Mouse (Mus musculus) embryonic facial prominence, embryonic 11.5 days (tissue): ENCODE data around the gene Inha. TPM values are rescaled to one million over a fixed set of nuclear protein-coding genes. Genes with fewer than 3 reads are reported as not detected.

Source experiments
- ATAC-seq: fragments of 200-750 bp; cut with Nextera tagmentation; replicated peaks from 2 replicates; pipeline ENCODE4 v1.8.0; 2017; ENCODE audit warnings: low read depth; ENCODE audit not compliant: insufficient number of reproducible peaks, low FRiP score, low TSS enrichment
- DNase-seq: peaks from one replicate; pipeline ENCODE4 v3.0.0-alpha.2; 2015; ENCODE audit warnings: low spot score
- H3K27ac ChIP-seq: fragments of 300-500 bp; sonication (generic); replicated peaks from 2 replicates; pipeline ENCODE4 v1.5.1; 2014; ENCODE audit warnings: mild to moderate bottlenecking, low read depth, low read length, control low read depth
- H3K27me3 ChIP-seq: fragments of 300-500 bp; sonication (generic); 2 replicates; pipeline ENCODE4 v1.6.1; 2014; ENCODE audit warnings: mild to moderate bottlenecking, low read length, moderate library complexity, mixed read lengths; ENCODE audit not compliant: control insufficient read depth, insufficient read depth
- H3K36me3 ChIP-seq: fragments of 300-500 bp; sonication (generic); replicated peaks from 2 replicates; pipeline ENCODE4 v1.6.1; 2014; ENCODE audit warnings: low read depth, mild to moderate bottlenecking, low read length, moderate library complexity, mixed read lengths; ENCODE audit not compliant: control insufficient read depth, insufficient read depth
- H3K4me1 ChIP-seq: fragments of 300-500 bp; sonication (generic); 2 replicates; pipeline ENCODE4 v1.6.1; 2014; ENCODE audit warnings: low read length, mixed read lengths; ENCODE audit not compliant: control insufficient read depth, insufficient read depth
- H3K4me2 ChIP-seq: fragments of 300-500 bp; sonication (generic); 2 replicates; pipeline ENCODE4 v1.6.1; 2014; ENCODE audit warnings: low read depth, mild to moderate bottlenecking, control low read depth, low read length, moderate library complexity
- H3K4me3 ChIP-seq: fragments of 300-500 bp; sonication (generic); 2 replicates; pipeline ENCODE4 v1.5.1; 2014; ENCODE audit warnings: low read depth, low read length, control low read depth
- H3K9ac ChIP-seq: fragments of 300-500 bp; sonication (generic); replicated peaks from 2 replicates; pipeline ENCODE4 v1.6.1; 2014; ENCODE audit warnings: mild to moderate bottlenecking, control low read depth, low read length
- H3K9me3 ChIP-seq: fragments of 300-500 bp; sonication (generic); replicated peaks from 2 replicates; pipeline ENCODE4 v1.6.1; 2016; ENCODE audit warnings: mild to moderate bottlenecking, low read length, inconsistent platforms, mixed read lengths; ENCODE audit not compliant: control insufficient read depth
- WGBS: fragments of 180-500 bp; shearing (Covaris S2); extraction: QIAGEN DNeasy Blood & Tissue Kit; methylation state at CpG from one replicate; pipeline ENCODE4 v1.1.7; 2014; 5-methylcytosine and 5-hydroxymethylcytosine counted together
- polyA plus RNA-seq: library from polyadenylated mRNA; unstranded; fragments of >200 nt; fragmentation: Nextera tagmentation; extraction: Ambion mirVana; gene quantifications from 2 replicates; pipeline ENCODE4 v1.2.1, GENCODE M21; 2014

Inha gene
- polyA plus RNA-seq, 1 experiment from 2014 or later: 1.9 TPM

DNA sequence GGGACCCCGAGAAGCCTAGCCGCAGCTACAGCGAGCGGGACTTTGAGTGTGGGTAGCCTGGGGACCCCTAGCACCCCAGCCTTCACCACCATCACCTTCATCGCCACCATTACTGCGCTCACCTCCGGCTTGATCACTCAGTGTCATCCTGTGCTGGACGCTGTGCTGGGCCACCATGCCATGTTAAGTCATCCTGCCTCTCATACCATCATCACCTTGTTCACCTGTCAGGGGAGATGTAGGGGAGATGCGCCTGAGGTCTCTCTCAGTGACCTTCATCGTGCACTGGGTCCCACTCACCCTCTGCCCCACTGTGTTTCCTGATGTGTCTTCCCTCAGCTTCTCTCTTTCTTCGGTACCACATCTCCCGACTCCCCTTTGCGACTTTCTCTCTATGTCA, 40.5 kb downstream of the Inha start:
- no peak overlapping the region for H3K27ac ChIP-seq
- no peaks in the 10 kb centered on the region for H3K9me3 ChIP-seq
- WGBS: 95% methylated on average over 13 of the region's 13 CpGs
- H3K9ac ChIP-seq: no peak overlapping the region
- H3K4me1 ChIP-seq: peaks cover 5% of the 10 kb centered on the region; the same call in 1 of the 2 replicates
- peak overlapping the region; percentile 71 for H3K4me2 ChIP-seq
- DNase-seq: no peak
- ATAC-seq: no peak
- no peaks in the 10 kb centered on the region for H3K27me3 ChIP-seq
- no peak overlapping the region for H3K4me3 ChIP-seq
- H3K36me3 ChIP-seq: no peaks in the 10 kb centered on the region; the same call in 1 of the 2 replicates

- H3K4me1 ChIP-seq: peaks cover 5% of the 10 kb centered on the region; the same call in 1 of the 2 replicates
- no peak for DNase-seq
- WGBS: 89% methylated on average over 3 of the region's 3 CpGs
- no peak overlapping the region for H3K9ac ChIP-seq
- H3K27ac ChIP-seq: no peak overlapping the region
- ATAC-seq: no peak
- no peak overlapping the region for H3K4me3 ChIP-seq
- H3K9me3 ChIP-seq: no peaks in the 10 kb centered on the region
- H3K27me3 ChIP-seq: no peaks in the 10 kb centered on the region
- no peaks in the 10 kb centered on the region; the same call in 1 of the 2 replicates for H3K36me3 ChIP-seq
- no peak overlapping the region for H3K4me2 ChIP-seq
Observed at GRCm38 (mm10) chr1:75548083-75548482, 41.2 kb downstream of the Inha start.

GRCm38 (mm10) chr1:75548871-75549270, 42.0 kb downstream of the Inha start:
- WGBS: 91% methylated on average over 17 of the region's 17 CpGs
- Histone ChIP-seq H3K9ac (no peak overlapping the region), H3K4me2 (no peak overlapping the region), H3K27ac (no peak overlapping the region), H3K9me3 (no peaks in the 10 kb centered on the region), H3K36me3 (no peaks in the 10 kb centered on the region; the same call in 1 of the 2 replicates), H3K27me3 (no peaks in the 10 kb centered on the region), H3K4me3 (no peak overlapping the region), H3K4me1 (peaks cover 5% of the 10 kb centered on the region; the same call in 1 of the 2 replicates)
- ATAC-seq (no peak), DNase-seq (no peak)

DNA sequence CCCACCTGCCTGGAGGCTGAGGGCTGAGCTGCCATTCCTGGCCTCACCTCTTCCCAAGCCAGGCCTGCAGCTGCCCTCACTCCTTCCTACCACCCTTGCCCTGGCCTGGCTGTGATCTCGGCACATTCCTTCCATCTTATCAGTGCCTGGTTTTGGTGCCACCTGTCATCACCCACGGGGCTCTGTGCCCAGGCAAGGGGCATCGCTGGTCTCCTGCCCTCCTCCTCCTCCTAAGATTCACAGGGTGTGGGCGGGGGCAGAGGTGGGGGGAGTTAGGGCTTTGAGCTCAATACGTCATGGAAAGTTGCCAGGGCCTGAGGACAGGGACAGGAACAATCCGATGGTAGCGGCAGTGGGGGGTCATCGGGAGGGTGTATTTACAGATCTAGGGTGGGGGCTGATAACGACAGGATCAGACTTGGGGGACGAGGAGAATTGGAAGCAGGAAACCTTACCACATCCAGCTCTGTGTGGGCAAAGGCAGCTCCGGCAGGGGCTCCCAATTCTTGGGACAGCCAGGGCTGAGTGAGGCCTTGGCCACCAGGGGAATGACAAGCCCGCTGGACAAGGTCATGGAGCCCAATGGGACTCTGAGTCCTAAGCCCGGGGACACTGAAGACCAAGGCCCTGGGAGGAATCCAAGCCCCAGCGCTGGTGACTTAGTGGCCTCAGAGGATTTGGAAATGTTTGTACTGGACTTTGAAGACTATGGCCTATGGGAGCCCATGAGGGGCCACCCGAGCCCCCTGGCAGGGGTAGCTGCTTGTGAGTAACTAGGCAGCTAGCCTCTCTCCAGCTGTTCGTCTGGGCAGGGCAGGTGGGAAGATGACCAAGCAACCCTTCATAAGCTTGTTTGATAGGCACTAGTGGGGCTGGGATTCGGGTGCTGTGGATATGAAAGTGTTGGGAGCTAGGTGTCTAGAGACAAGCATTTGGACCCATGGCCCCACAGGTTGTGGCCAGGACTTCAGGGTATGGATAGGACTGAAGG, 42.7 kb downstream of the Inha start:
- WGBS: 84% methylated on average over 17 of the region's 17 CpGs
- H3K4me3 ChIP-seq: no peak overlapping the region
- H3K27me3 ChIP-seq: no peaks in the 10 kb centered on the region
- H3K27ac ChIP-seq: no peak overlapping the region
- no peak for ATAC-seq
- H3K4me2 ChIP-seq: no peak overlapping the region
- no peaks in the 10 kb centered on the region for H3K9me3 ChIP-seq
- H3K9ac ChIP-seq: no peak overlapping the region
- DNase-seq: no peak
- peaks cover 5% of the 10 kb centered on the region; the same call in 1 of the 2 replicates for H3K4me1 ChIP-seq
- no peaks in the 10 kb centered on the region; the same call in 1 of the 2 replicates for H3K36me3 ChIP-seq

DNA sequence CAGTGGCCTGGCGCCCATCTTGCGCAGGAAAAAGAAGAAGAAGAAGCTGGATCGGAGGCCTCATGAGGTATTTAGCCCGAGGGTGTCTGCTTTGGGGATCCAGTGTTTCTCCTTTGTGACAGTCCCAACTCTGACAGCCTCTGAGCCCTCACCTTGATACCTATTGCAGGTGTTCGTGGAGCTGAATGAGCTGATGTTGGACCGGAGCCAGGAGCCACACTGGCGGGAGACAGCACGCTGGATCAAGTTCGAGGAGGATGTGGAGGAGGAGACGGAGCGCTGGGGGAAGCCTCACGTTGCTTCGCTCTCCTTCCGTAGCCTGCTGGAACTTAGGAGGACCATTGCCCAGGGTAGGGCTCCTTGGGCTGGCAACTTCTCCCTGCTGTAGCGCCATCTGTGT, 43.7 kb downstream of the Inha start:
- ATAC-seq: no peak
- no peak overlapping the region for H3K9ac ChIP-seq
- DNase-seq: no peak
- no peaks in the 10 kb centered on the region for H3K27me3 ChIP-seq
- WGBS: 89% methylated on average over 15 of the region's 15 CpGs
- H3K27ac ChIP-seq: no peak overlapping the region
- peaks cover 5% of the 10 kb centered on the region; the same call in 1 of the 2 replicates for H3K4me1 ChIP-seq
- H3K4me3 ChIP-seq: no peak overlapping the region
- no peaks in the 10 kb centered on the region for H3K9me3 ChIP-seq
- H3K36me3 ChIP-seq: no peaks in the 10 kb centered on the region; the same call in 1 of the 2 replicates
- H3K4me2 ChIP-seq: no peak overlapping the region

GRCm38 (mm10) chr1:75555680-75556079, 48.8 kb downstream of the Inha start:
- WGBS: 89% methylated on average over 7 of the region's 7 CpGs
- H3K36me3 ChIP-seq: no peaks in the 10 kb centered on the region

DNA sequence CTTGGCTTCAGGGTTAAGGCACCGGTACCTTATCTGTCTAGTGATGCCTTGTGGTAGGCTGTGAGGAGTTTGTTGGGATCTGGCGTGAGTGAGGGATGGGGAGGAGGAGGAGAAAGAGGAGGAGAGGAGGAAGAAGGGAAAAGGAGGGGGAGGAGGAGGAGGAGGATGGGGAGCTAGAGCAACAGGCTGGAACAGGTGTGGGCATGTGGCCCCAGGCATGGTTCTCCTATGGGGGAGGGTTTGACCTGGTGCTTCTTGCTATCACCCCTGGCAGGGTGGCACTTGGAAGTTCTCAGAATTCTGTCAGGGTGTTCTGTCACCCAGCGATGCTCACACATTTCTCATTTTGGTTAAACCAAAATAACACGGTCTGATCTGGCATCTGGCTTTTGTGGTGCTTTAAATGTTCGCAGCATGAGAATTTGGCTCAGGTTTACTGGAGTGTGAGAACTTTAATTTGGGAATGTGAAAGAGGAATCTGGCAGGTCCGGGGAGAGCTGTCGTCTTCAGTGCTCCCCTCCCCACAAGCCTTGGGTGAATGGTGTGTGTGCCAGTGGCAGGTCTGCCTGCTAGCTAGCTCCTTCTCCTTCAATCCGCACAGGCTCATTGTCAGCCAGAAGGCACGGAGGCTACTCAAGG, 49.4 kb downstream of the Inha start:
- Histone ChIP-seq H3K4me2 (no peak overlapping the region), H3K4me1 (peaks cover 6% of the 10 kb centered on the region), H3K9ac (no peak overlapping the region), H3K27ac (no peak overlapping the region), H3K9me3 (no peaks in the 10 kb centered on the region), H3K27me3 (no peaks in the 10 kb centered on the region), H3K4me3 (no peak overlapping the region), H3K36me3 (no peaks in the 10 kb centered on the region)
- no peak for ATAC-seq
- no peak for DNase-seq
- WGBS: 90% methylated on average over 9 of the region's 9 CpGs

More at GRCm38 (mm10) chr1:75555680-75556079, 48.8 kb downstream of the Inha start:
- DNase-seq: no peak
- Histone ChIP-seq H3K27me3 (no peaks in the 10 kb centered on the region), H3K4me3 (no peak overlapping the region), H3K9me3 (no peaks in the 10 kb centered on the region), H3K9ac (no peak overlapping the region), H3K4me2 (no peak overlapping the region), H3K27ac (no peak overlapping the region), H3K4me1 (peaks cover 6% of the 10 kb centered on the region)
- no peak for ATAC-seq

DNA sequence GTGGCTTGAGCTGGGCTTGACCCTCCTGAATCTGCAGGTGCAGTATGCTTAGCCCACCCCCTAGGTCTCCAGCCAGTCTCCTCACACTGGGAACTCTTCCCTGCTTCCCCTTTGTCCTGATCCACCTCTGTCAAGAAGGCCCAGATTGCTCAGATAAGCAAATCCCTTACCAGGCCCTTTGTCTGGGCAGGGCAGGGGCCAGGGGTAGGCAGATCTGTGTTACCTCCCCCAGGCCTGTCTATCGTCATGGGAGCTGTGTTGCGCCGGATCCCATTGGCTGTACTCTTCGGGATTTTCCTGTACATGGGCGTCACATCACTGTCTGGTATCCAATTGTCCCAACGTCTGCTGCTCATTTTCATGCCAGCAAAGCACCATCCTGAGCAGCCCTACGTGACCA, 50.2 kb downstream of the Inha start:
- no peaks in the 10 kb centered on the region for H3K36me3 ChIP-seq
- H3K27me3 ChIP-seq: no peaks in the 10 kb centered on the region
- no peak overlapping the region for H3K27ac ChIP-seq
- no peak overlapping the region for H3K9ac ChIP-seq
- 90% methylated on average over 7 of the region's 7 CpGs for WGBS
- H3K4me1 ChIP-seq: peaks cover 6% of the 10 kb centered on the region
- no peaks in the 10 kb centered on the region for H3K9me3 ChIP-seq
- ATAC-seq (no peak), DNase-seq (no peak)
- H3K4me3 ChIP-seq: no peak overlapping the region
- H3K4me2 ChIP-seq: no peak overlapping the region
